Mouse (Mus musculus) ES-Bruce4 (cell line): Measurements from ENCODE around the gene Mad2l2. TPM values are rescaled to one million over a fixed set of nuclear protein-coding genes. Genes with fewer than 3 reads are reported as not detected.

ENCODE experiments used
- H3K27ac ChIP-seq: 2 replicates; pipeline ENCODE4 v1.5.1; 2012; ENCODE audit warnings: low read length, inconsistent platforms; ENCODE audit not compliant: insufficient read depth
- H3K27me3 ChIP-seq: 2 replicates; pipeline ENCODE4 v1.6.1; 2012; ENCODE audit warnings: mild to moderate bottlenecking, low read length, inconsistent platforms; ENCODE audit not compliant: control insufficient read depth, poor library complexity, insufficient read depth, severe bottlenecking
- H3K36me3 ChIP-seq: 2 replicates; pipeline ENCODE4 v1.6.1; 2012; ENCODE audit warnings: inconsistent platforms, mild to moderate bottlenecking, low read length, moderate library complexity; ENCODE audit not compliant: control insufficient read depth, poor library complexity, insufficient read depth, severe bottlenecking
- H3K4me1 ChIP-seq: one replicate; pipeline ENCODE4 v1.8.1; 2011; ENCODE audit warnings: low read length; ENCODE audit not compliant: control insufficient read depth, insufficient read depth
- H3K4me3 ChIP-seq: 2 replicates; pipeline ENCODE4 v1.5.1; 2011; ENCODE audit warnings: low read depth, mild to moderate bottlenecking, low read length
- H3K9ac ChIP-seq: 2 replicates; pipeline ENCODE4 v1.6.1; 2012; ENCODE audit warnings: low read depth, mild to moderate bottlenecking, inconsistent platforms; ENCODE audit not compliant: poor library complexity, severe bottlenecking
- H3K9me3 ChIP-seq: replicated peaks from 2 replicates; pipeline ENCODE4 v1.6.1; 2012; ENCODE audit warnings: mild to moderate bottlenecking, low read length, inconsistent platforms; ENCODE audit not compliant: control insufficient read depth, poor library complexity, insufficient read depth, severe bottlenecking
- CTCF ChIP-seq: IDR thresholded peaks from one replicate; pipeline ENCODE4 v1.8.1; 2011; ENCODE audit warnings: low read depth, low read length
- EP300 ChIP-seq: IDR thresholded peaks from 2 replicates; pipeline ENCODE4 v1.6.1; 2011; ENCODE audit warnings: low read depth, low read length; ENCODE audit not compliant: insufficient read depth
- POLR2A ChIP-seq: IDR thresholded peaks from one replicate; pipeline ENCODE4 v1.8.1; 2011; ENCODE audit warnings: low read length; ENCODE audit not compliant: insufficient read depth
- polyA plus RNA-seq: library from polyadenylated mRNA; stranded (reverse); fragments of >200 nt; gene quantifications from 2 replicates; pipeline ENCODE4 v1.2.4, GENCODE M21; 2011; ENCODE audit warnings: low read depth; ENCODE audit not compliant: missing spikeins, insufficient read depth, insufficient read length

Mad2l2 gene
- polyA plus RNA-seq, 1 experiment, result 45.9 TPM

- Histone ChIP-seq H3K4me1 (no peaks in the 10 kb centered on the region), H3K27ac (no peak overlapping the region), H3K27me3 (no peaks in the 10 kb centered on the region), H3K36me3 (no peaks in the 10 kb centered on the region), H3K9me3 (no peaks in the 10 kb centered on the region), H3K4me3 (peak overlapping the region; percentile 32), H3K9ac (peak overlapping the region; percentile 52)
- TF ChIP-seq CTCF, result no peak
- TF ChIP-seq POLR2A, result no peak
- no peak for TF ChIP-seq EP300
Observed at GRCm38 (mm10) chr4:148131497-148132081, 1.4 kb downstream of the Mad2l2 start.

- TF ChIP-seq CTCF (no peak), EP300 (no peak), POLR2A (no peak)
Observed at GRCm38 (mm10) chr4:148134988-148135387, 4.8 kb downstream of the Mad2l2 start.

GRCm38 (mm10) chr4:148137503-148137902, 7.3 kb downstream of the Mad2l2 start:
- Histone ChIP-seq H3K27ac (no peak overlapping the region), H3K27me3 (no peaks in the 10 kb centered on the region), H3K9me3 (no peaks in the 10 kb centered on the region), H3K36me3 (no peaks in the 10 kb centered on the region), H3K9ac (no peak overlapping the region), H3K4me3 (no peak overlapping the region), H3K4me1 (no peaks in the 10 kb centered on the region)
- no peak for TF ChIP-seq EP300
- no peak for TF ChIP-seq POLR2A

More at GRCm38 (mm10) chr4:148134988-148135387, 4.8 kb downstream of the Mad2l2 start:
- no peak overlapping the region for H3K4me3 ChIP-seq
- H3K9ac ChIP-seq, result no peak overlapping the region
- no peaks in the 10 kb centered on the region for H3K36me3 ChIP-seq
- no peaks in the 10 kb centered on the region for H3K27me3 ChIP-seq
- H3K9me3 ChIP-seq, result no peaks in the 10 kb centered on the region
- no peak overlapping the region for H3K27ac ChIP-seq
- H3K4me1 ChIP-seq, result no peaks in the 10 kb centered on the region

- no peaks in the 10 kb centered on the region for H3K27me3 ChIP-seq
- peak overlapping the region; percentile 49; the same call in 1 of the 2 replicates for H3K27ac ChIP-seq
- peak overlapping the region; percentile 89 for H3K4me3 ChIP-seq
- TF ChIP-seq EP300 (no peak), POLR2A (no peak), CTCF (no peak)
- H3K4me1 ChIP-seq, result no peaks in the 10 kb centered on the region
- H3K9me3 ChIP-seq, result no peaks in the 10 kb centered on the region
- peak overlapping the region; percentile 62 for H3K9ac ChIP-seq
- H3K36me3 ChIP-seq, result no peaks in the 10 kb centered on the region
Observed at GRCm38 (mm10) chr4:148139767-148140097, 9.5 kb downstream of the Mad2l2 start.

GRCm38 (mm10) chr4:148140098-148141011, 10.2 kb downstream of the Mad2l2 start:
- H3K9ac ChIP-seq, result peak overlapping the region; percentile 62
- TF ChIP-seq EP300 (no peak), POLR2A (peak; percentile 29), CTCF (peak; percentile 58)
- peak overlapping the region; percentile 89 for H3K4me3 ChIP-seq
- H3K27ac ChIP-seq, result peak overlapping the region; percentile 76
- H3K27me3 ChIP-seq, result no peaks in the 10 kb centered on the region
- H3K4me1 ChIP-seq, result no peaks in the 10 kb centered on the region
- no peaks in the 10 kb centered on the region for H3K9me3 ChIP-seq
- peaks cover 4% of the 10 kb centered on the region for H3K36me3 ChIP-seq

- H3K27ac ChIP-seq, result no peak overlapping the region
- H3K9ac ChIP-seq, result no peak overlapping the region
- H3K27me3 ChIP-seq, result no peaks in the 10 kb centered on the region
- TF ChIP-seq CTCF, result no peak
- no peak for TF ChIP-seq EP300
- TF ChIP-seq POLR2A, result no peak
- H3K4me3 ChIP-seq, result no peak overlapping the region
- no peaks in the 10 kb centered on the region for H3K9me3 ChIP-seq
- H3K4me1 ChIP-seq, result no peaks in the 10 kb centered on the region
- H3K36me3 ChIP-seq, result peaks cover 23% of the 10 kb centered on the region
Observed at GRCm38 (mm10) chr4:148143721-148144120, 13.5 kb downstream of the Mad2l2 start.
